ENCODE assay signal across 9 mouse cellular contexts in genomic region chr7:19800764-19801163, GRCm38 (mm10). TPM values are rescaled to one million over a fixed set of nuclear protein-coding genes. Genes with fewer than 3 reads are reported as not detected.
DNase-seq lines count a peak whose midpoint lies in the region; ATAC-seq and TF ChIP-seq lines count a peak whose summit lies in the region.
"Had no signal": no experiment of that assay in that cellular context is flagged by ENCODE, and none has a peak within 500 bp of the region (broad histone marks: within the 10 kb centered on the region; RNA-seq: fewer than 3 reads in every experiment).

No protein-coding gene starts in this region.

- peaks cover 8% of the 10 kb centered on the region for H3K27me3 ChIP-seq in kidney, postnatal 0 days (ENCODE audit: insufficient read depth, low read length)
- peaks cover 34% of the 10 kb centered on the region for H3K27me3 ChIP-seq in forebrain, embryonic 12.5 days

- no peak overlapping the region for H3K4me2 ChIP-seq in kidney, postnatal 0 days (ENCODE audit: low read length)
- no peak overlapping the region for H3K4me2 ChIP-seq in forebrain, embryonic 12.5 days
- H3K4me2 ChIP-seq: midbrain, embryonic 12.5 days had no signal

- H3K27ac ChIP-seq in kidney, postnatal 0 days: no peak overlapping the region
- no peak overlapping the region for H3K27ac ChIP-seq in olfactory bulb, adult 2 months (ENCODE audit: insufficient read depth, low read depth, low read length)
- H3K27ac ChIP-seq in forebrain, embryonic 12.5 days: no peak overlapping the region
- H3K27ac ChIP-seq: midbrain, embryonic 12.5 days had no signal

- no peak overlapping the region for H3K9ac ChIP-seq in kidney, postnatal 0 days (ENCODE audit: low read depth, low read length)
- no peak overlapping the region for H3K9ac ChIP-seq in forebrain, embryonic 12.5 days
- H3K9ac ChIP-seq: midbrain, embryonic 12.5 days had no signal

- no peaks in the 10 kb centered on the region for H3K9me3 ChIP-seq in kidney, postnatal 0 days (replicated peaks; ENCODE audit: low read length)
- H3K9me3 ChIP-seq in forebrain, embryonic 12.5 days: no peaks in the 10 kb centered on the region
- H3K9me3 ChIP-seq: midbrain, embryonic 12.5 days had no signal

- no peak overlapping the region for H3K4me3 ChIP-seq in kidney, postnatal 0 days (replicated peaks; ENCODE audit: low read depth, low read length)
- H3K4me3 ChIP-seq in olfactory bulb, adult 2 months (ENCODE audit: insufficient read depth, low read depth, low read length): no peak overlapping the region
- no peak overlapping the region for H3K4me3 ChIP-seq in forebrain, embryonic 12.5 days (replicated peaks)
- H3K4me3 ChIP-seq: midbrain, embryonic 12.5 days had no signal

- intact Hi-C loops in left cerebral cortex, postnatal 14 days (cut with DNase I): loop anchor here (5.0 kb wide), 1 partner anchor 72 kb away; no protein-coding TSS in a partner anchor

- WGBS in kidney, postnatal 0 days: 28% methylated on average over 2 of the region's 2 CpGs
- WGBS in olfactory bulb, adult 2 months: 24% methylated on average over 2 of the region's 2 CpGs
- 25% methylated on average over 2 of the region's 2 CpGs for WGBS in forebrain, embryonic 12.5 days

- TF ChIP-seq CTCF in kidney, postnatal 0 days (IDR thresholded peaks at IDR 0.05; ENCODE audit: low read depth): peak; percentile 90
- 0 out of 2 replicates have a peak, but pooled peaks have one; percentile 16 for TF ChIP-seq CTCF in olfactory bulb, adult 2 months (IDR thresholded peaks at IDR 0.05; ENCODE audit: insufficient read depth, low read depth, low read length)

- no peaks in the 10 kb centered on the region for H3K36me3 ChIP-seq in kidney, postnatal 0 days (ENCODE audit: insufficient read depth, low read length)
- no peaks in the 10 kb centered on the region for H3K36me3 ChIP-seq in forebrain, embryonic 12.5 days (replicated peaks)
- H3K36me3 ChIP-seq: midbrain, embryonic 12.5 days had no signal

- no peak for ATAC-seq in kidney, postnatal 0 days (replicated peaks; ENCODE audit: low FRiP score, low read depth)
- ATAC-seq in forebrain, embryonic 12.5 days (ENCODE audit: low FRiP score): no peak

- no peaks in the 10 kb centered on the region for H3K4me1 ChIP-seq in kidney, postnatal 0 days (replicated peaks; ENCODE audit: insufficient read depth, low read length)
- no peaks in the 10 kb centered on the region for H3K4me1 ChIP-seq in olfactory bulb, adult 2 months (ENCODE audit: control insufficient read depth, insufficient read depth, low read length)
- no peaks in the 10 kb centered on the region for H3K4me1 ChIP-seq in forebrain, embryonic 12.5 days
- H3K4me1 ChIP-seq: midbrain, embryonic 12.5 days had no signal

- TF ChIP-seq POLR2A in olfactory bulb, adult 2 months (IDR thresholded peaks at IDR 0.05; ENCODE audit: insufficient read depth, low read depth, low read length): no peak

- peak; percentile 64 for DNase-seq in adrenal gland, adult 2 months
- no peak for DNase-seq in adrenal gland, adult 8-10 months
- peak; percentile 39 to 54 for DNase-seq in left cerebral cortex, postnatal 14 days (ENCODE audit: low spot score in 2 of 2)
- DNase-seq in left cerebral cortex, adult 11 months (ENCODE audit: low spot score): no peak
- peak; percentile 33 for DNase-seq in adrenal gland, postnatal 25 days
- peak; percentile 81 for DNase-seq in kidney, postnatal 0 days (ENCODE audit: low spot score)

RNA-seq across cellular contexts. Expression of gene Cblc, which starts 4.2 kb away (rescaled TPM):
- not detected for total RNA-seq in adrenal gland, adult 2 months (2021)
- 0.60 TPM in 1 of 2 replicates, not detected in the other for polyA plus RNA-seq in adrenal gland, adult 2 months (2012; rRNA removed)
- total RNA-seq in adrenal gland, adult 8-10 months (2022): under 1 TPM in 1 of 4 experiments, not detected in 3; 0.43 TPM
- not detected for total RNA-seq in left cerebral cortex, postnatal 14 days (2021)
- total RNA-seq in adrenal gland, postnatal 25 days (2021): 0.55 TPM in 1 of 2 replicates, not detected in the other
- 14.6 and 16.9 TPM in 2 replicates for polyA plus RNA-seq in kidney, postnatal 0 days (2015; fragmentation: Nextera tagmentation; extraction: Ambion mirVana)
- polyA plus RNA-seq in olfactory bulb, adult 2 months (2012; ENCODE audit: insufficient read depth, insufficient read length, low replicate concordance, missing spikeins): not detected in 2 replicates
- polyA plus RNA-seq in forebrain, embryonic 12.5 days (2016; fragmentation: Nextera tagmentation; extraction: Ambion mirVana): 0.47 and 0.56 TPM in 2 replicates

RNA-seq across cellular contexts. Expression of gene Bcl3, which starts 21.8 kb away (rescaled TPM):
- total RNA-seq in adrenal gland, adult 2 months (2021): 10 to 100 TPM; 26.7 to 34.1 TPM
- 155 and 161 TPM in 2 replicates for polyA plus RNA-seq in adrenal gland, adult 2 months (2012; rRNA removed)
- total RNA-seq in adrenal gland, adult 8-10 months (2022): 10 to 100 TPM; 16.5 to 23.4 (median 21.9) TPM
- total RNA-seq in left cerebral cortex, postnatal 14 days (2021): 1 to 10 TPM in 1 of 2 experiments, not detected in 1; 1.2 TPM
- total RNA-seq in adrenal gland, postnatal 25 days (2021): 26.5 and 34.5 TPM in 2 replicates
- polyA plus RNA-seq in kidney, postnatal 0 days (2015; fragmentation: Nextera tagmentation; extraction: Ambion mirVana): 3.5 and 3.8 TPM in 2 replicates
- polyA plus RNA-seq in olfactory bulb, adult 2 months (2012; ENCODE audit: insufficient read depth, insufficient read length, low replicate concordance, missing spikeins): not detected in 2 replicates
- 0.62 and 0.96 TPM in 2 replicates for polyA plus RNA-seq in forebrain, embryonic 12.5 days (2016; fragmentation: Nextera tagmentation; extraction: Ambion mirVana)

RNA-seq across cellular contexts. Expression of gene Bcam, which starts 29.9 kb away (rescaled TPM):
- 10 to 100 TPM; 35.9 to 61.1 TPM for total RNA-seq in adrenal gland, adult 2 months (2021)
- polyA plus RNA-seq in adrenal gland, adult 2 months (2012; rRNA removed): 103 and 108 TPM in 2 replicates
- 10 to 100 TPM; 50.3 to 63.5 (median 55.3) TPM for total RNA-seq in adrenal gland, adult 8-10 months (2022)
- 10 to 100 TPM; 10.7 to 11.0 TPM for total RNA-seq in left cerebral cortex, postnatal 14 days (2021)
- total RNA-seq in adrenal gland, postnatal 25 days (2021): 37.2 TPM in 2 replicates
- 378 and 394 TPM in 2 replicates for polyA plus RNA-seq in kidney, postnatal 0 days (2015; fragmentation: Nextera tagmentation; extraction: Ambion mirVana)
- not detected in 2 replicates for polyA plus RNA-seq in olfactory bulb, adult 2 months (2012; ENCODE audit: insufficient read depth, insufficient read length, low replicate concordance, missing spikeins)
- 8.9 and 10.9 TPM in 2 replicates for polyA plus RNA-seq in forebrain, embryonic 12.5 days (2016; fragmentation: Nextera tagmentation; extraction: Ambion mirVana)

RNA-seq across cellular contexts. Expression of gene Nectin2, which starts 50.5 kb away (rescaled TPM):
- 10 to 100 TPM; 76.9 to 98.1 TPM for total RNA-seq in adrenal gland, adult 2 months (2021)
- 138 and 165 TPM in 2 replicates for polyA plus RNA-seq in adrenal gland, adult 2 months (2012; rRNA removed)
- total RNA-seq in adrenal gland, adult 8-10 months (2022): 100 to 1,000 TPM in 1 of 4 experiments, 10 to 100 TPM in 3; 72.1 to 116 (median 88.9) TPM
- total RNA-seq in left cerebral cortex, postnatal 14 days (2021): 10 to 100 TPM; 11.6 to 15.2 TPM
- total RNA-seq in adrenal gland, postnatal 25 days (2021): 62.3 and 66.9 TPM in 2 replicates
- 112 and 114 TPM in 2 replicates for polyA plus RNA-seq in kidney, postnatal 0 days (2015; fragmentation: Nextera tagmentation; extraction: Ambion mirVana)
- polyA plus RNA-seq in olfactory bulb, adult 2 months (2012; ENCODE audit: insufficient read depth, insufficient read length, low replicate concordance, missing spikeins): not detected in 2 replicates
- polyA plus RNA-seq in forebrain, embryonic 12.5 days (2016; fragmentation: Nextera tagmentation; extraction: Ambion mirVana): 45.9 and 47.3 TPM in 2 replicates

RNA-seq across cellular contexts. Expression of gene Gm19345, which starts 51.0 kb away (rescaled TPM):
- under 1 TPM in 1 of 2 experiments, not detected in 1; 0.86 TPM for total RNA-seq in adrenal gland, adult 2 months (2021)
- 0.71 and 1.3 TPM in 2 replicates for polyA plus RNA-seq in adrenal gland, adult 2 months (2012; rRNA removed)
- total RNA-seq in adrenal gland, adult 8-10 months (2022): under 1 TPM in 2 of 4 experiments, not detected in 2; 0.28 to 0.35 TPM
- total RNA-seq in left cerebral cortex, postnatal 14 days (2021): 1 to 10 TPM; 3.0 to 4.1 TPM
- 0.55 and 1.6 TPM in 2 replicates for total RNA-seq in adrenal gland, postnatal 25 days (2021)
- polyA plus RNA-seq in kidney, postnatal 0 days (2015; fragmentation: Nextera tagmentation; extraction: Ambion mirVana): not detected in 2 replicates
- polyA plus RNA-seq in olfactory bulb, adult 2 months (2012; ENCODE audit: insufficient read depth, insufficient read length, low replicate concordance, missing spikeins): not detected in 2 replicates
- polyA plus RNA-seq in forebrain, embryonic 12.5 days (2016; fragmentation: Nextera tagmentation; extraction: Ambion mirVana): 0.65 and 1.3 TPM in 2 replicates

Comparison
In these comparisons a context has a peak if more than half of its experiments do, and no peak if none do; other contexts are left out.
1. DNase-seq: peak in adrenal gland, adult 2 months (single experiment), left cerebral cortex, postnatal 14 days (2 of 2), adrenal gland, postnatal 25 days (single experiment) and kidney, postnatal 0 days (single experiment); none in adrenal gland, adult 8-10 months (single experiment) and left cerebral cortex, adult 11 months (single experiment).
2. RNA of gene Bcl3, which starts 21.8 kb away (total RNA-seq): 26.7 to 34.1 TPM in adrenal gland, adult 2 months, 26.5 to 34.5 TPM in adrenal gland, postnatal 25 days and 16.5 to 23.4 TPM in adrenal gland, adult 8-10 months; 1.2 TPM in left cerebral cortex, postnatal 14 days; every median in the first group is over 4 times any median in the second.